Mouse (Mus musculus) frontal cortex, postnatal 10 days (tissue): Measurements from ENCODE around the gene Ccin.

Experiments
- DNase-seq, 2 experiments: peaks; one replicate each; pipeline ENCODE4 v3.0.0; 2022; ENCODE audit warnings: low spot score in 2 of 2, mixed read lengths in 1 of 2

Gene Ccin

DNA sequence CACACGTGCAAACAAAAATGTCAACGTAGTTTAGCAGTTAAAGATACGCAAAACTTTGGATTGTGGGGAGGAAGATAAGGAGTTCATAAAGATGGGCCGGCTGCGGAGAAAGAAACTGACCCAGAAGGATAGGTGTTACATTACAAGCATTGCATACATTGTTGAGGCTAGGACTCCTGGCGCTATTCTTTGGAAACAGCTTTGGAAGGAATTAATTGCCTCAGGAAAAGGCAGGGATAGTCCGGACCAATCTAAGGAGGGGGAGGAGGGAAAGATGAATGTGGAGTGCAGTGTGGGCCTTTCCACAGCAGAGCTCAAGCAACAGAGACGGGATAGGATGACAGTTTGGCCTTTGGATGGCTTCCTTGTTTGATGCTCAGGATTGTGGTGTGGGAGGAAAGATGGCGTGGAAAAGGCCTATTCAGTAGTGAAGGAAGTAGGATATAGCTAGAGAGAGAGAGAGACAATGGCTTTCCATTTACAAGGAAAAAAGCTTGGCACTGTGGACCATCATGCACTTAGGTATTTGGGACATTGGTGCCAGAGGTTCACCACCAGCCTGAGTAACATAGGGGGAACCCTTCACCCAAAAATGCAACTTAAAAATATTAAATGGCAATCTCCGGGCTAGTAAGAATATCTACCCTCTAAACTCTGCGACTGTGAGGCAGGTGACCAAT is 30.2 kb downstream of the Ccin start:
- DNase-seq: no peak

DNA sequence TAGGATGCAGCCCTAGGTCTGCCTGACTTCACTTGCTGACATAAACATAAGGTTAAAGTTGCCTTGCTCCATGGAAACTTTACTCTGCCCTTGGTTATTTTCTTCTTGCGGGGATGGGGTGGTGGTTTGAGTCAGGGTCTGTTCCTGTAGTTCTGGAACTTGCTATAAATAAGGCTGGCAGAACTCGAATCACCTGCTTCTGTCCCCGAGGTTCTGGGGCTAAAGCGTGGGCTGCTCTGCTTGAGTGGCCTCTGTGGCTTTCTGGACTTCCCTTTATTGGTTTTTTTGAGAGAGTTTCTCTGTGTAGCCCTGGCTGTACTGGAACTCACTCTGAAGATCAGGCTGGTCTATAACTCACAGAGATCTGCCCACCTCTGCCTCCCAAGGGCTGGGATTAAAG is 32.8 kb downstream of the Ccin start:
- no peak for DNase-seq

GRCm38 (mm10) chr4:44016791-44017190 is 33.5 kb downstream of the Ccin start:
- DNase-seq: no peak

DNA sequence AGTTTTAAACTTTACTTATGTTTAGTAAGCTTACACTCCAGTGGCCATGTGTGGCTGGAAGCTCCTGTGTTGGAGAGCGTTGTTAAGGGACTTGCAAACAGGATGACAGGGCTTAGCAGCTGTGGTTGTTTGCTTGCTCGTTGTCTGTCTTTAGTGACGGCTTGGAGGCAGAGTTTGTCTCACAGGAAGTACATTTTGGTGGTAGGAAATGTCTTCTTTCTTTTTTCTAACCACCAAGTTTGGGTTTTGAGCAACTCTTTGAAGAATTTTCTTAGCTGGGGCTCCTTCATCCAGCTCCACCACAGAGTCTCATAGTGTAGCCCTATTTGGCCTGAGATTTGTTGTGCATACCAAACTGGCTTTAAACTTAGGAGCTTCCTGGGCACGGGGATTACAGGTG is 39.0 kb downstream of the Ccin start:
- DNase-seq: no peak

GRCm38 (mm10) chr4:44022766-44023165 is 39.5 kb downstream of the Ccin start:
- DNase-seq: no peak

GRCm38 (mm10) chr4:44023681-44024080 is 40.4 kb downstream of the Ccin start:
- peak in 1 of 2 experiments; percentile 5 for DNase-seq

GRCm38 (mm10) chr4:44024241-44024640 is 41.0 kb downstream of the Ccin start:
- DNase-seq: peak in 1 of 2 experiments; percentile 2

DNA sequence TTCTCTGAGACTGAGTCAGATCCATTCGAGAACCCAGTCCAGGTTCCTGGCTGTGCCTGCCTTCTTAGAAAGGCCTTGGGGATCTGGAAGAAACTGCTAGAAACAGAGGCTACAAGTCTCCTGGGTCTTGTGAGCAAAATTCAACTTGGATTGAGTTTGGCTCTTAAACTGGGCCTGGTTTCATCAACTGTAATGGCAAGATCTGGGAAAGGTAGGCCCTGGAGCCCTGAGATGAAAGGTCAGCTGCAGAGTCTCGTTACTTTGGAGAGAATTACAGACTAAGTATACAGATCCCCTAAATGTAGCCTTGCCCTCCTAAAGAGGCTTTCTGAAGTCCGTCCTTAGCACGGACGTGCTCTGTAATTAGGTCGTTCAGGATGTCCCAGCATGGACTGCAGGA is 42.3 kb downstream of the Ccin start:
- no peak for DNase-seq

GRCm38 (mm10) chr4:44028303-44029135 is 45.2 kb downstream of the Ccin start:
- DNase-seq: no peak

DNA sequence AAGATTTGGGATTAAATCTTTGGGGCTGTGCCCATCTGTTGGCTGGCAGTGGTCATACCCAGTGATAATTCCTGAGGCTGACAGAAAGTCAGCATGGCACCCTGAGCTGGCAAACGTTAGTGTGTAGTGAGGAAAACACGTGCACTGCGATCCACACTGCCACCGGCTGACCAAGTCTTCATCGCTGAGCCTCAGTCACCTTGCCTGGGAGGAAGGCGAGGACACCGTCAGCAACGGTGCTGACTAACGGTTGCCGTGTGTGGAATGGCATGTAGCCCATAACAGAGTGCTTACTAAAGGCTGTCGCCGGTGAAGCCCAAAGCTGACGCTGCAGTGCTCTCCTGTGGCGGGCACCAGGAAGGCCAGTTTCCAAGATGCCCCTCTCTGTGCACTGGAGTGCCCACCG is 46.4 kb downstream of the Ccin start:
- DNase-seq: no peak

DNA sequence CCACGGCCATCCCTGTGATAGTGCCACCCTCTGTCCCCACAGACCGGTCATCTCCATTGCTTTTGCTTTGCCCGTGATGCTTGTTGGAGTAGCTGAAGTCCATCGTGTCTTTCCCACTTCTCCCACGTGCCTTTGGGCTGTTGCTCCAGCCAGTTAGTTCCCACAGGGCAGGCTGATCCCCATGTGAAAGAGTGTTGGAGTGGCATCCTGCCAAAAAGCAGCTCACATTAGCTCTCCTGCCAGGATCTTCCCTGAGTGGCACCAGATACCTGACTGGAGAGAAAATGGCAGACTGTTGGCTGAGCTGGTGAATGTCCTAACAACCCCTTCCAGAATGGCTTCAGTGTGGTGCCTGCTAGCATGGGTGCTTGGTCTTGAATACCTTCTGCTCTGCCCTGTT is 48.2 kb downstream of the Ccin start:
- no peak for DNase-seq
